Mouse (Mus musculus) liver, adult (tissue): ENCODE measurements around the gene Sqor.

Experiments
- GATA4 ChIP-seq: IDR thresholded peaks from 2 replicates; pipeline ENCODE4 v1.6.1; 2014; ENCODE audit warnings: mild to moderate bottlenecking, low read length; ENCODE audit not compliant: insufficient replicate concordance

Sqor gene

DNA sequence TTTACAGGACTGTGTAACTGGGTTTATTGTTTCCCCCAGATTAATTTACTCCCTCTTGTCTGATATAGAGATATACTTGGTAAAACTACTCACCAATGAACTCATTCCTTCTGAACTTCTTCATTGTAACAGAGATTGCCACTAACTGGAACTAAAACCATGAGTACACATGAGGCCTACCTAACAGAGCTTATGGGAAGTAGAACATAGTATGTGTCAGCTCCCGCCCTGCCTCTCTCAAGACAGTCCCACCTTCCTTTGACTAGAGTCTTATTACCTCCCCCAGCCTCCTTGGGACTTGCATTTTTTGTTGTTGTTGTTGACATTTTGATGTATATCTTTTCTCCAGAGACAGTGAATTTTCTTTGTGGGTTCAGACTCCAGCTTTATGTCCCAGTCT, 7.9 kb downstream of the Sqor start:
- TF ChIP-seq GATA4, result no peak

DNA sequence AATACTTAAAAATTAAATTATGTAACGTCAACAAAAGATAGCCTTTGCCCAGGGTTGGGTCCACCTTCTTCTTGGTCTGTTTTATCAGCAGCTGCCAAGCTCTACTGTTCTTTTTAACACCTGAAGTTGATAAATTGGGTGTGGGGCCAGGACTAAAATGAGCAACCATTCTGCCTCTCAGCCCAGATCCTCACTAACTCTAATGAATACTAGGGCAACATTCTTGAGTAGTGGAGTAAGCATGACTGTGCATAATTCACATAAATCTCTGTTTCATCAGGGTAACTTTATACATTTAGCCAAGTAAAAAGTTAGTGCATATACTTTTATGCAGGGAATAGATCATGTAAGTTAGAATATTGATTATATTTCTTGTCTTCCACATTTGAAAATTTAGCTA, 10.5 kb downstream of the Sqor start:
- TF ChIP-seq GATA4, result no peak

DNA sequence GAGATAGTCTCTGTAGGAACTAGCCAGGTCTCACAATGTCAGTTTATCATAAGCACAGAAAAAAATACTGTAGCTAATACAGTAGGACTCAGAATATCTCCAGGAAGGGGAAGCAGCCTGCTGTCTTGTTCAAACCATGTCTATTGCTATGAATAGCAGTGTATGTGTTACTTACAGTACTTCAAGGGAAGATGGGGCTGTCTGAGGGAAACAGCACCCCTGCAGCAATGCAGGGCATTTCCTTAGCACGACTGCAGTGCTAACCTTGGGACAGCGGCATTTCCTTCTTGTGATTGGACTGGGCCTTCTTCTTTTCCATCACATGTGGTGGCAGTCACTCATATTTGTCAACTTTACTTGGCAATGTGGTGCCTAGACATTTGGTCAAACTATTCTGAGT, 11.8 kb downstream of the Sqor start:
- peak; percentile 24; the same call in 1 of the 2 replicates for TF ChIP-seq GATA4

DNA sequence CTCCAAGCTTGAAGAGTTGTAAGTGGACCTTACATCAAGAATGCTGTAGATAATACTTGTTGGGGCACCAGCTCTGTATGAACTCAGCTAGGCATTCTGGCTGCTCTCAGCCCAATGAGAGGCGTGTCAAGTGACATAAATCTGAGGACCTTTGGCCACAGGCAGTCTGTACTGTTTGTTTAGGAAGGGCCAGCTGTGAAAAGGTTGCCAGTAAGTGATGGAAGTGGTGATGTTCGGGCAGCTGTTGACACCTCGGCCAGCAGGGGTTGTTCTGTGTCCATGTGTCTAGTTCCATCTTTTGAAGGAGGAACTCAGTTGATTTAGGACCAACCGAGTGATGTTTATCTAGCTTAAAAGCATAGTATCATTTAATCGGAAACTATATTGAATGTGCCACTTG, 14.9 kb downstream of the Sqor start:
- TF ChIP-seq GATA4, result no peak

DNA sequence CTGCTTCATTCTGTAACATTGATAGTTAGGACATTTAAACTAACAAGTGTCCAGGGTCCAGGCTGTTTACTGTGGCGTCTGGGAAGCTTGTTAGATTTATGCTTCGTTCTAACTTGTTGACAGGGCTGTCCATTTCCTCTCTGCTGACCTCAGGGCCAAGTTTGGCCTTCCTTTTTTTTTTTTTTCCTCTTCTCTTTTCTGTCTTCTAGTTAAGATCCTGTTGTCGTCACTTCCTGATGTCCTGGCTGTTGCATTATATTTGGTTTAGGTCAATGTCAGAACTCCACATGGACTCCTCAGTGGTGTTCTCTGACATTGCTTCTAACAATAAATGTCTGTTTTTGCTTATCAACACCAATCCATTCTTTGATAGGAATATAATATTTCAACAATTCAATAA, 15.4 kb downstream of the Sqor start:
- no peak for TF ChIP-seq GATA4

DNA sequence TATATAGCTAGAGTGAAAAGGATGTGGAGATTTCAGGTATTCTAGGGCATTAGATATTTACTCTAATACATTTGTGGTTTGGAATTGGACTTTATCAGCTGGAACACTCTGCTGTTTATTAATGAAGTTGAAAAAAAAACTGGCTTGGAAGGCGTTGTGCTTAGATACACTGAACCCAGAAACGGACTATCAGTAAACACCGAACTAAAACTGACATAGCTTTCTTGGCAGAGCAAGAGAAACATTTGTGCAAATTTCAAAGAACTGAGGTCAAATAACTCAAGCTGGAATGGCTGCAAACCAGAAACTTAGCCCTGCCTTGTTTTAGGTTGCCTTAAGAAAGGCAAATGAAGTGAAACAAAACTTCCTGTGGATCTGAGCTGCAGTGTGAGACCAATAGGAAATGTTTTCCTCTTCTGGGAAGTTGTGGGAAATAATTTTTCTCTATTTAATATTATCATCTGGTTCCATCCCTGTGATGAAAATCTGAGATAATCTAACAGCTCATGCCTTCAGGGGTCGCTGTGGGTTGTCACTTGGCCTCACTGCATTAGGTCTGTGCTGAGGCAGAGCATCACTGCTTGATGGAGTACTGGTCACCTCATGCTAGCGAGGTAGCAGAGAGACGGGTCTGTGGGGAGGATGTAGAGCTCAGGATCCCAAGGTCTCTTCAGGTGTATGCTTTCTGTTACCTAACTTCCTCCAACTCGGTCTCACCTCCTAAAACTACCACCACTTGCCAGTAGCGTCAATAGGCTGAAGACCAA, 16.7 kb downstream of the Sqor start:
- TF ChIP-seq GATA4, result peak; percentile 78

DNA sequence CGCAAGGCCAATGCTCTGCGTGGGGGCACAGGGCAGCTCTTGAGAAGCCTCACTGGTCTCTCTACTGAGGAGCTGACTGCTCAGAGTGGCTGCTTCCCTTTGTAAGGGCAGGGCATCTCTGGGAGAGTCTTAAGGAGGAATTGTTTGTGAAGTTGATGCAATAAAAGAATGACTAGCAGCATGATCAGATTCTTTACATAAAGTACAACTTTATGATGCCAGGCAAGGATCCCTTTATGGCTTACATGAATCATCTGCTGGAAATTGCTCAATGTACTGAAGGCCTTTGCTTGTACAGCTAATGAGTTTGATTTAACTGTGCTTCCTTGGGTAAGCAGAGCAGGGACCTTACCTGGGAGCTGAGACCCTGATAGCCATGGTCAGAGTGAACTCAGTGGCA, 18.7 kb downstream of the Sqor start:
- TF ChIP-seq GATA4, result no peak

DNA sequence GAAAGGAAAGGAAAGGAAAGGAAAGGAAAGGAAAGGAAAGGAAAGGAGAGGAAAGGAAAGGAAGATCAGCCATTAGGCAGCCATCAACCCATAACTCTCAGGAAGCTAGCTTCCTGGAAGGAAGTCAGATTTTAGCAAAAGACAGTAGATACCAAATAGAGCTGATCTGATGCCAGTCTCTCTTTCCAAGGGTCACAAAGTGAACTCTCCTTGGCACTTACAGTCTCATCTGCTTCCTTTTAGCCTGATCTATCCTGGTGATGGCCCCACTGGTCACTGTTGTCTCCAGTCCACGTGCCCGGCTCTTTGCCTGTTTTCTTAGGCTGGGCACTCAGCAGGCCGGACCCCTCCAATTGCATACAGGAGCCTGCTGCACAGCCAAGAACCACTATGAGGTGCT, 19.7 kb downstream of the Sqor start:
- TF ChIP-seq GATA4, result no peak

DNA sequence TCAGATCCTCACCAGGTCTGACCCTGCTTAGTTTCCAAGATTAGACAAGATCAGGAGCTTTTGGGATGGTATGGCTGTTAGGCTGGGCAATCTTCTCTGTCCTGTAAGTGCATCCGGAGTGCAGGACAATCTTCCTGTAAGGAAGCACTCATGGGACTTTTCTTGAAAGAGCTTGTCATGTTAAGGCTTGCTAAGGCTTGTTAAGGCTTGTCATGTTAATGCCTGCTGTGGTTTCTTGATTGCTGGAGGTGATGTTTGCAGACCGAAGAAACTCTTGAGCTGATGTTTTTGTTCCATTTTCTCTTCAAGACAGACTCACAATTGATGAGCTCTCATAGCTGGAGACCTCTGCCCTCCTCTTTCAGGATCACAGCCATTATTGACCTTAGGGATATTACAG, 21.1 kb downstream of the Sqor start:
- TF ChIP-seq GATA4, result no peak

DNA sequence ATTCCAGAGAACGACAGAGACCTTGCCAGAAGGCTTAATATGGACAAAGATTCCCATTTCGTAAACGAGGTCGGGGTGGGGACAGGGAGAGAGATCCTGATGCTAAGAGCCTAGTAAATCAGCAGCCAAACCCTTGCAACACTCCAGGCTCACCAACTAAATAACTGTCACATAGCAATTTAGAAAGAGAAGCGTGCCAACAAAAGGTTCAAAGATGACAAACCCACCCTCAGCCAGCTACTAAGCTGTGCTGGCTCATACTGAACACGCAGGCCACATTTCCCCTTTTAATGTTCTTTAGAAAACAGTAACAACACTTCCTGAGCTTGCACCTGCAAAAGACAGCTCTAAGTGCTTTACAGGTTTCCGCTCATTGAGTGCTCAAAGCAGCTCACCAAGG, 24.3 kb downstream of the Sqor start:
- no peak for TF ChIP-seq GATA4

DNA sequence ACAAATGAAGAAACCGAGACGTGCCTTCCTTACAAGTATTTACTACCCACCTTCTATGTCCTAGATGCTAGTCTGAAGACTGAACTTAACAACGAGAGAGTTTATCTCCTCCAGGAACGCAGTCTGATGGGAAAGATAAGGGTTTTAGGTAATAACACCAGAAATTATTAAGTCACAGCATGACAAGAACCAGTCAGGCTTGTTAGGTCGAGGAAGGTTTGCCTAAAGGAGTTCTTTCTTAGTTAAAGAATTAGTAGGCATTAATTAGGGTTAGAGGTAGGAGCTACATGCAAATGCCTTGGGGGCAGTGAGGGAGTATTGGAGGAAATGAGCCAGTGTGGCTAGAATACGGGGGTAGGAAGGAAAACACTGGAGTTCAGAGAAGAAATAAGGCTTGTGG, 24.7 kb downstream of the Sqor start:
- no peak for TF ChIP-seq GATA4

DNA sequence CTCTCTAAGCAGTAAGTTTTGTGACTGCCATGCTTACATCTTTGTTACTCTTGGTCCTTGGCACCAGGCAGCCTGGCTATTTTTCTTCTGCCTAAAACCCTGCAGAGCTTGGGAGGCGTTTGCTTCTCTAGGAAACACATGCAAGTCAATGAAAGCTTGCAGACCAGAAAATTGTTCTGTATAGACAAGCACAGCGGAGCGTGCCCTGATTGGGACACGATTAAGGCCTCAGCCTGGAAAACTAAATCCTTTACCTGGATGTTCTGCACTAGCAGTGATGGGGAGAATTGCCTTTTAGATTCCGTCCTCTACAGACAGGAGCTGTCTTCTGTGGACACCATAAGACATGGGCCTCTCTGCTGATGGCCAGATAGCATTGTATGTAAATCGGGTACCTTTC, 39.4 kb downstream of the Sqor start:
- no peak for TF ChIP-seq GATA4

DNA sequence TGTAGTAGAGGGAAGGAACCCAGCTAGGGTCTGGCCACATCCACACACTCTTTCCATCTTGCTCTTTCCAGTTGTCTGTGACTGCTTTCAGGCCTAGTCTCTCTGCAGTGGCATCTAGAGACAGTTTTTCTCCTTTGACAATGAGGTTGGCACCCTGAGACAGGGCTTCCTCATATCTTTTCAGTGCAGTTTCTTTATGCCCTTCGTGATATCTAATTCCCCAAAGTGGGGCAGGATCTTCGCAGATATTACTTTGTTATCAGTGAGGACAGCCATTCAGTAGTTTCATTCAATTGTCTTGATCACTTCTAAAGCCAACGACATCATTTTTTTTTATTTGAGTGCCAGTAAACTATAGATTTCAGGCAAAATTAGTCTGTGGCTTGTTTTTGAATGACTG, 41.0 kb downstream of the Sqor start:
- no peak for TF ChIP-seq GATA4

DNA sequence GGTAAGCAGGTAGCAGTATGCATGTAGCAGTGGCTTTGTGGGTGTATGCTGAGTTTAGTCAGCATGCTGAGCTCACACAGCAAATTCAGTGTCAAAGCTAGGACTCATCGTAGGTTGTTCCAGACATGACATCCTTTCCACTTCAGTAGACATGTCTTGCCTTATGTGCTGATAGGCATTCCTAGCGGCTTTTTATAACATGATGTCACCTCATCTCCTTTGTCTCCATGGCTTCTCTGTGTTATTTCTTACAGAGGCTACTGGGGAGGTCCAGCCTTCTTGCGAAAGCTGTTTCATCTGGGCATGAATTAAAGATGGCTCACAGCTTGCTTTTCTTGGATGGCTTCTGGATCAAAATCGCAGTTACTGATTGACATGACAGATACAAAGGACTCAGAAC, 44.0 kb downstream of the Sqor start:
- TF ChIP-seq GATA4, result no peak

DNA sequence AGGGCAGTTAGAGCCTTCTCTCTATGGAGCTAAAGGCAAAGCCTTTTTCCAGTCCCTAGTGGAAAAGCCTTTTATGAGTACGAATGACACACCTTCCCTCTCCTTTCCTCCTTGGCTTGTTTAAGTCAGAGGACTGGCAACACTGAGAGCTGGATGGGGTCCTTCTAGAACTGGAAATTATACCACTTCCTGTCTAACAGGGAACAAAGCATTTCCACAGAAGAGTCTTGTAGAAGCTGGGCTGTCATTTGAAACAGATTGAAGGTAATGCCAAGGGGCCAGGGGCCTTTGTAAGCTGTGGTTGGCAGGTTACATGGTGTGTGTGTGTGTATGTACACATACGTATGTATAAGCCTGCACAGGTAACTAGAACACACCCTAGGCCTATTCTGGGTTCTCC, 51.9 kb downstream of the Sqor start:
- no peak for TF ChIP-seq GATA4

DNA sequence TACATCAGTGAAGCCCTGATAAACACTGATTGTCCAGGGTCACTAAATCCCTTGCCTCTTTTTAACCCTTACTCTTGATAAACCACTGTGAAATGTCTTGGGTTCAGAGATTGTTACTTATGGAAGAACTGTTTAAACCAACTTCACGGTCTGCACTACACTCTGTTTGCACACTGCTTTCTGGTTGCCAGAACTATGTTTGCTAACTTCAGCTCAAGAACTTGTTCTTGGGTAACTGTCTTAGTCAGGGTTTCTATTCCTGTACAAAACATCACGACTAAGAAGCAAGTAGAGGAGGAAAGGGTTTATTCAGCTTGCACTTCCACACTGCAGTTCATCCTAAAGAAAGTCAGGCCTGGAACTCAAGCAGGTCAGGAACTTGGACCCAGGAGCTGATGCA, 56.2 kb downstream of the Sqor start:
- no peak for TF ChIP-seq GATA4

DNA sequence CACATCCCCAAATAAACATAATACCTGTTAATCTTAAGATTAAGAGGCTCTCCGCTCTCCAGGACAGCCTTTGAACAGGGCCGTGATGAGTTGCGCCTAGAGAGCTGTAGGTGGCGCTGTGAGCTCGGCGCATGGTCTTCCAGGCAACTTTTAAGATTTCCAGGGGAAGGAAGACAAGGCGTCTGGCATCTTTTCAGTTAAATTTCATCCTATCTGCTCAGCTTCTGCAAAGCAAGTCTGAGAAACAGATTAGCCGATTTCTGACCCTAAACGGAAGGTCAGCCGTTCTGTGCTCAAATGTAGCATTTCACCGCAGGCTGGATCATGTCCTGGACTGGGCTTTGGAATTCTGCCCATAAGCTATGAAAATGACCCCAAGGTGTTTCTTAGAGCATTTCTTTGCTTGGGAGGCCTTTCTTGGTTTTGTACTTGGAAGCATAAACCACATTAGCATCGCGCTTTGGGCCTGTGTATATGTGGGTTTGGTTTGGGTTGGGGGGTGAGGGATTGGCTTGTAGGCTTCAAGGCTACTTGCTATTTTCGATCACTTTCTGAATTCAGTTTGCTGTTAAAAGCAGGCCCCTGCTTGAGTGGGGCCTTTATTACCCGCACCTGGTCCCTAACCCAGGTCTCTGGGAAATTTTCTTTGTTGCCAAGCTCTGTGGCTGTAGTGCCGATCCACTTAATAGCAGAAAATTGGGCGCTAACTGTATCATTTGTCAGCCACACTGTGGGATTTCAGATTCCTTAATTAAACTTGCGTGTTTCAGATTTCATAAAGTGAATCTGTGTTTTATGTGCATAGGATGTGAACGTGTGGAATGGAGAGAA, 60.6 kb downstream of the Sqor start:
- no peak for TF ChIP-seq GATA4

DNA sequence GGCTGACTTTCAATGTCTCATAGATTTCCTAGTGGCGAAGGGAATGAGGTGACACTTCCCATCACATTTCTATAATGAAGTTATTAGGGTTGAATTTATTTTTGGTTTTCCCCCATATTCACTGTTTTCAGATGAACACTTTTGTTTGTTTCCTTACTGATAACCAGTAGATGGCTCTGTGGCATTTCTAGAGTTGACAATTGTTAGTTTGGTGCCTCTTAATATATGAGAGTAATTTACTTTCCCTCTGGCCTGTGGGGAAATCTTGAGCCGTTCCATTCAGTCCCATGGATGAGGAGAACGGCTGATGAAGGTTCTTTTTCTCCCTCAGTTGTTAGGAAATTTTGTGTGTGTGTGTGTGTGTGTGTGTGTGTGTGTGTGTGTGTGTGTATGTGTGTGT, 61.3 kb downstream of the Sqor start:
- no peak for TF ChIP-seq GATA4
